Mouse (Mus musculus): ENCODE results near the gene Samd4b.

DNA sequence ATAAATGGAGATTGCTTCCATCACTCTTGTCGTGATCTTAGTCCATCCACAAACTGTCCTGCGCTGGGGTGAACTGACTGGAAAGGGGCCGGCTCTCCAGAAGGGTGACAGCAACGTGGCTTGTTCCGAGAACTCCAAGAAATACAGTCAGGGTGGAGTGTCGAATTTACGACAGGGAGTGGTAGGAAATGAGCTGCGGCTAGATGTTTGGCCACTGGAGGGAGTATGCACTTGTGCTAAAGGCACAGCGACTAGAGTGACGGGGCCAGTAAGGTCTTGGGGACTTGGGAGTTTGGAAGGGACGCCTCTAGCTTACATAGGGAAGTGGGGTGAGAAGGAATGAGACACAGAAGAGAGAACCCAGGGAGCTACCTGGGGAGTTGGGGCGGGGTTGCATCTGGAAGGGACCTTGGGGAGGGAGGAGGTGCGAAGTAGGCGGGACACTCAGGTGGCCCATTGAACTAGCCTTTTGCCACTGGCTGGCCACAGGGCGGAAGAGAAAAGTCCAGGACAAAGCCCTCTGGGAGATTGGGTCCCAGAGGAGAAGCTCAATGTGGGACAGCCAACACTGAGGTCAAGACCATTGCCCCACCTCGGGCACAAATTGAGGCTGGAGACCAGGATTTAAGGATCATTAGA, 160.9 kb downstream of the Samd4b start, which contains the start of gene Gmfg:
- TF ChIP-seq MAFK (IDR thresholded peaks at IDR 0.05; ENCODE audit: insufficient read depth, low read depth, low read length) (no peak), HCFC1 (IDR thresholded peaks at IDR 0.05; ENCODE audit: borderline replicate concordance, insufficient read depth, low read length) (no peak), CHD2 (IDR thresholded peaks at IDR 0.05; ENCODE audit: low read depth, low read length) (no peak)
